Mouse (Mus musculus): ENCODE measurements at regions not wholly inside any gene's neighbourhood (a gene's known extent, or its start where the extent isn't known, plus 50 kb on each side); places are given as distances from the start of the nearest gene placed in this dataset.
A peak's percentile ranks its signal among the peaks of the same experiment; 100 is the strongest.

DNA sequence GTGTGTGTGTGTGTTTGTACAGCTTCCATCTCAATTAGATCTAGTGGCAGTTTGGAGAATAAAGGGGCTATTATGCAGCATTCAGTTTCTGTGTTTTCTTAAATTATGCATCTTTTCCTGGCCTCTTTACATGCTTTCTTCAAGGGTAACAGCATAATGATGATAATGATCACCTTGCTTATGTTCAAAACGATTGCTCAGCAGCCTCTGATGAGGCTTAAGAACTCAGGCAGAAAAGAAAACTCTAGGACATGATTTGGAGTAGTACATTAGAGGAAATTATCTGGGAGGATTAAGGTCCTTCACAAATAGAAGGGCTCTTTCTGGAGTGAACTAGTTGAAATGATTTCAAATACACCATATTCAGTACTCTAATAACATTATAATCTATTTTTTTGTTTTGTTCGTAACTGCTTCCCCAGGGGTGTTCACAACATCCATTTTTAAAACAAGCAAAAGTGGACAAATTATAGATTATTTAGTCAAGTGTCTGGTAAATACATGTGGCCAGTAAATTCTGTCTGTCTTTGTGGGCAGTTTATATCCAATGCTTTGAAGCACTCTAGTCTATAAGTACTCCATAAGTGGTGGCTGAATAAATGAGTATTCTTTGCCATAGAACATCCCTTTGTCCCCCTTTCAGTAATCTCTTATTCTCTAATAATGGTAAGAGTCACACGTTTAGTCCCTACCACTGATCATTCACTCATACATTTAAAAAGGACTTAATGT lies 526.9 kb upstream of the Kif18a start:
- DNase-seq (ENCODE audit: extremely low spot score in 1 of 2, low spot score in 2 of 2) = no peak
- intact Hi-C loops (cut with DNase I) = no loop called here

GRCm38 (mm10) chr2:108755821-108756220 lies 524.7 kb upstream of the Kif18a start:
- intact Hi-C loops (cut with DNase I) = no loop called here
- DNase-seq (ENCODE audit: extremely low spot score in 1 of 2, low spot score in 2 of 2) = no peak

GRCm38 (mm10) chr2:108756251-108756650 lies 524.3 kb upstream of the Kif18a start:
- intact Hi-C loops (cut with DNase I) = no loop called here
- DNase-seq (ENCODE audit: extremely low spot score in 1 of 2, low spot score in 2 of 2) = no peak

GRCm38 (mm10) chr2:108764703-108765102 lies 515.8 kb upstream of the Kif18a start:
- no peak for DNase-seq (ENCODE audit: extremely low spot score in 1 of 2, low spot score in 2 of 2)
- intact Hi-C loops (cut with DNase I) = no loop called here

DNA sequence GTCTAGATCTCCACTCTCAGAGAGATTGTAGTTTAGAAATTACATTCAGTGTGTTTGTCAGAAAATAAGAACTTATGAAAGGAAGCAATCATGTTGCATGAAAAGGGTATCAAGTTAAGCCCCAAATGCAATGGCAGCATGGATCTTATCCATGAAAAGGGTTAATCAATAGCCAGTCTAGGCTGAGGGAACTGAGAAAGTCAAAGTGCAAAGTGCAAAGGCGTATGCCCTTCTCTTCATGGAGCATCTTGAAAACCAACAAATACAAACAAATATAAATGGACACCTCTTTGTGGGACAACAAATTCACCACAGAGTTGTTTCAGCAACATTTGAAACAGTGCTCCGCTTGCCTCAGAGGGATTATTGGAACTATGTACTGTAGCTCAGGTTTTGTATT lies 514.1 kb upstream of the Kif18a start:
- intact Hi-C loops (cut with DNase I) = no loop called here
- no peak for DNase-seq (ENCODE audit: extremely low spot score in 1 of 2, low spot score in 2 of 2)

DNA sequence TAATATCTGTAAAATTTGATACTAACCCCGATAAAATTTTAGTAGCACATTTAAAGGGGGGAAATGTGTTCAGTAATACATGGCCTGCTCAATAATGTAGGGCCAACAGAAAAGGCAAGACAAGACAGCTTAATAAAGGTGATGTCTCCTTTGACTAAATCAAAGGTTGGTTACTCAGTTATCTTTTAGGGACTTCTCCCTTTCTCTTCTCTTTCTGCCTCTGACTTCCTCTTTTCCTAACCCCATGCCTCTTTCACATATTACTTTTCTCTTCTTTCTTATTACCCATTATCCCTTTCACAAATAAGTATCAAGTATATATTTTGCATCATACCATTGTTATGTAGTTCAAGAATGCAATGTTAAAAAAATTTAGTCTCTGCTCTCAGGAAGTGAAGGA lies 510.2 kb upstream of the Kif18a start:
- intact Hi-C loops (cut with DNase I) = no loop called here
- DNase-seq (ENCODE audit: extremely low spot score in 1 of 2, low spot score in 2 of 2) = no peak

GRCm38 (mm10) chr2:108783457-108783856 lies 497.1 kb upstream of the Kif18a start:
- no peak for DNase-seq (ENCODE audit: extremely low spot score in 1 of 2, low spot score in 2 of 2)
- intact Hi-C loops (cut with DNase I) = no loop called here

DNA sequence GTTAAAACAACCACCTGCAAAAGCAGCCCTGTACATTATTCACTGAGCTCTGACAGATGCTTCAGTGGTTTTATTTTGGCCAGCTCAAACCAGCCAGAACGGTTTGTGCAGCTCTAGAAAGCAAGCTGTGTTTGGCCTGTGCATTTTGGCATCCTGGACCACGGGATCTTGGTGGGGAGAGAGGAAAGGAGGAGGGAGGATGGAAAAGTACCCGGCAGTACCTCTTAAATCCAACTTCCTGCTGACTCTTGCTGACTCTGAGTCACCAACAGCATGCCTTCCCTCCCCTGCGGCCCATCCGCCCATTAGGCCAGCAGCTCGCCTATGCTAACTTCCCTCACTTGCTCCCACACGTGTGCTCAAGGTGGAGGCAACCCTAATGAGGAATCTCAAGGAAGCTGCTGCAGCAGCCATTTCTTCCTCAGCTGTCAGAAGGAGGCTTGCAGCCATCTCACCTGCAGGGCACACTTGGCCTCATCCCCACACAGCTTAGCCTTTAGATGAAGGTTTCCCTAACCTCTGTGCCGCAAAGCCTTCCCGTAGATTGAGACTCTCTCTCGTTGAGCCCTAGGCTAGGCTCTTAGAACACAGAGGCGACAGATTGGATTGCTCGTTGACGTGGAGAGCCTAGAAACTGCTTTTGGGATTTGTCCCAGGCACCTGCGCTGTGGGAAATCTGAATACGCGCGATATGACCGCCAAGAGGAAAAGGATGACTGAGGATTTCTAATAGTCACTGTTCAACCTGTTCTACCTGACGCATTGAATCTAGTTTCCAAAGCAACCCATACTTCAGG lies 495.2 kb upstream of the Kif18a start:
- intact Hi-C loops (cut with DNase I) = no loop called here
- DNase-seq (ENCODE audit: extremely low spot score in 1 of 2, low spot score in 2 of 2) = no peak

- intact Hi-C loops (cut with DNase I) = no loop called here
- peak in 1 of 2 experiments; percentile 13 for DNase-seq (ENCODE audit: extremely low spot score in 1 of 2, low spot score in 2 of 2)
Observed at GRCm38 (mm10) chr2:108789166-108789565, 491.4 kb upstream of the Kif18a start.

DNA sequence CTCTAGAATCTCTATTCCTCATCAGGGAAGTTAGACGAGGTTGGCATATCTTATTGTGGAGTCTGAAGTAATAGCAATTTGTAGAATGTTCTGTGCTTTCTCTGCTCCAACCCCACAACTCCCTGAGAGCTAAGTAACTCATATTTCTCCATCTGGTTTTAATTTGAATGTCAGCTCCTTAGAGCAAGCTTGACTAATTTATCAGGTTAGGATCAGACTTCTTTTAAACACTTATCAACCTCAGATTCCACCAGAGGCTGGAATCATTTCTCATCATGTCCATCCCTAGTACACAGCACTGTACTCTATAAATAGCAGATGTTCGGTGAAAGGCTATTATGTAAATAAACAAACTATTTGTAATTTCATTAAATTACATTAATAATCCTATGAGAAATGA lies 485.4 kb upstream of the Kif18a start:
- intact Hi-C loops (cut with DNase I) = no loop called here
- no peak for DNase-seq (ENCODE audit: extremely low spot score in 1 of 2, low spot score in 2 of 2)

DNA sequence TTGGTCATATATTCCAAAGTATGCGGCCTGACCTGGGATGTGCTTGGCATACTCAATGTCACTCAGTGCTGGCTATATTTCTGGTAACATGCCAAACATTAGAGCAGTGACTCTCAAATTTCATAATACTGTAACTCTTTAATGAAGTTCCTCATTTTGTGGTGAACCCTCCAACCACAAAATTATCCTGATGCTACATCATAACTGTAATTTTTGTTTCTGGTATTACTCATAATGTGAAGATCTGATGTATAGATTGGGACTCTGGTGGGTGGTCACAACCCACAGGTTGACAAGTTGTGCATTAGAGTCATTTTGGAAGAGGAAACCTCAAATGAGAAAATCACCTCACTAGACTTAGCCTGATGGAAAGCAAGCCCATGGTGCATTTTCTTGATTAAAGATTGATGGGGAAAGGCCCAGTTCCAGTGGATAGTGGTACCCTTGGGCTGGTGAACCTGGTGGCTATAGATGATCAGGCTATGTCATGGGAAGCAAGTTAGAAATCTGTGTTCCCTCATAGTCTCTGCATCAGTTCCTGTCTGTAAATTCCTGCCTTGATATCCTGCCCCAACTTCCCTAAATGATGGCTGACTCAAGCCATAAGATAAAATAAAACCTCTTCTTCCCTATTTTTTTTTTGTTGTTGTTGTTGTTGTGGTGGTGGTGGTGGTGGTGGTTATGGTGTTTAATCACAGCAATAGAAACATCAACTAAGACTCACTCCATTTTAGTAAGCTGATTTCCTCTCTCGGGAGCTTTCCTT lies 483.5 kb upstream of the Kif18a start:
- intact Hi-C loops (cut with DNase I) = no loop called here
- no peak for DNase-seq (ENCODE audit: extremely low spot score in 1 of 2, low spot score in 2 of 2)

DNA sequence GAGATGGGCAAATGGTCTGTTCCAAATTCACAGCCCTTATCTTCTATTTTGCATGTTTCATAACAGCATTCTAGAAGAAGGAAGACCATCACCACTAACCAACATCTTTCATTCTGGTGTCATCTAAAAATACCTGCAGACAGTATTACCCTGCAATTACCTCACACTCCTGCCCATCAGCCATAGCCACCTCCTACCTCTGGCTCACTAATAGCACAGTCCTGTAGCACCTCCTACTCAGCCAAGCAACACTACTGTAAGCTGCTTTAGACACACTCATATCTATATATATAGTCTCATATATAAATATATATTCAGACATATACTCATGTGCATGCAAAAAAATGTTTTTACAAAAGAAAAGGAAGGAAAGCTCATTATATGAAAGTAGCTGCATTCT lies 468.2 kb upstream of the Kif18a start:
- intact Hi-C loops (cut with DNase I) = no loop called here
- no peak for DNase-seq (ENCODE audit: extremely low spot score in 1 of 2, low spot score in 2 of 2)

GRCm38 (mm10) chr2:108813040-108813566 lies 467.4 kb upstream of the Kif18a start:
- intact Hi-C loops (cut with DNase I) = no loop called here
- peak; percentile 5 to 16 for DNase-seq (ENCODE audit: extremely low spot score in 1 of 2, low spot score in 2 of 2)

DNA sequence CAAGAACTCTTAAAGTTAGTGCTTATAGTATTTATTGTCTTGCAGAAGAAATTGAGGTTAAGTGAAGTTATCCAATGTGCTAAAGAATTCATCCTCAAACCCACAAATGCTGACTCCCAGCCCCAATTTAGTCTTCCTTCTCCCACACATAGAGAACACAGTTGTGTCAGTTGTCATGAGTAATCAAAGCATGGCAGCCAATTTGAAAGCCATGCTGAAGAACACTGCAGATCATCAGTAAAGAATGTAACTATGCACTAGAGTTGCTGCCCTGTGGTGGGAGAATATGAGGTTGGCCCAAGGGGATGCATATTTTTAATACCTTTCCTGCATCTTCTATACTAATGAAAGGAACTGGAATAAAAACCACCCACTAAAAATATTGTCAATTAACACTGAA lies 464.0 kb upstream of the Kif18a start:
- intact Hi-C loops (cut with DNase I) = no loop called here
- no peak for DNase-seq (ENCODE audit: extremely low spot score in 1 of 2, low spot score in 2 of 2)

GRCm38 (mm10) chr2:108824025-108824424 lies 456.5 kb upstream of the Kif18a start:
- DNase-seq (ENCODE audit: extremely low spot score in 1 of 2, low spot score in 2 of 2) = peak in 1 of 2 experiments; percentile 27
- intact Hi-C loops (cut with DNase I) = no loop called here

DNA sequence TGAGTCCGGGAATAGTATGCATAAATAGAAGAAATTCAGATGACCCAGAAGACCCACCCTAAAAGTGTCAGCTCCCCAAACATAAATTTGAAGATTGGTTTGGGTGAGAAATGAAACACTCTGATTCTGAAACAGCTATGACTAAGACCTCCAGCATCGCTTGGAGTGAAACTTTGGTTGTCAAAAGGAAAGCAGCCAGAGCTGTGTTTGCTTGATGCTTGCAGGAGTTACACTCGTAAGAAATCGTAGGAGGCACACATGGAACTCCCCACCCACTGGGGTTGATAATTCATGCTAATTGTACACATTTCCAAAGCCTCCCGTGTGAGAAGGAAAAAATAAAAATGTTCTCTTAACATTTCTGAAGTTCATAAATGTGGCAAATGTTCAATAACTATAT lies 454.6 kb upstream of the Kif18a start:
- peak in 1 of 2 experiments; percentile 14 for DNase-seq (ENCODE audit: extremely low spot score in 1 of 2, low spot score in 2 of 2)
- intact Hi-C loops (cut with DNase I) = no loop called here

- intact Hi-C loops (cut with DNase I) = no loop called here
Observed at GRCm38 (mm10) chr2:108827106-108827838, 453.3 kb upstream of the Kif18a start.

GRCm38 (mm10) chr2:108827974-108828700 lies 452.4 kb upstream of the Kif18a start:
- intact Hi-C loops (cut with DNase I) = no loop called here
- DNase-seq (ENCODE audit: extremely low spot score in 1 of 2, low spot score in 2 of 2) = no peak

More at GRCm38 (mm10) chr2:108827106-108827838, 453.3 kb upstream of the Kif18a start:
- DNase-seq (ENCODE audit: extremely low spot score in 1 of 2, low spot score in 2 of 2) = no peak

Measured in left cerebral cortex, postnatal 10 days (tissue).